Mouse (Mus musculus): ENCODE measurements at regions not wholly inside any gene's neighbourhood (a gene's known extent, or its start where the extent isn't known, plus 50 kb on each side); places are given as distances from the start of the nearest gene placed in this dataset.
"Not testable (repeated sequence)": the region's sequence is repeated elsewhere in the genome, so short reads cannot be mapped to it uniquely, and the experiment has no call there.

GRCm38 (mm10) chr14:83861736-83862135 lies 581.6 kb upstream of the Pcdh17 start:
- H3K27me3 ChIP-seq (ENCODE audit: control insufficient read depth, insufficient read depth, low read length), result no peaks in the 10 kb centered on the region
- no peak overlapping the region for H3K27ac ChIP-seq (ENCODE audit: low read depth, low read length)
- WGBS, result 82% methylated on average over 1 of the region's 1 CpGs
- DNase-seq (ENCODE audit: low spot score) (no peak), ATAC-seq (ENCODE audit: low FRiP score) (no peak)
- no peaks in the 10 kb centered on the region for H3K36me3 ChIP-seq (ENCODE audit: control insufficient read depth, insufficient read depth, low read length)
- H3K9me3 ChIP-seq (ENCODE audit: control insufficient read depth, low read length), result no peaks in the 10 kb centered on the region
- H3K4me1 ChIP-seq (replicated peaks; ENCODE audit: control insufficient read depth, insufficient read depth, low read length), result no peaks in the 10 kb centered on the region
- H3K4me2 ChIP-seq (replicated peaks; ENCODE audit: low read depth, low read length), result no peak overlapping the region
- H3K4me3 ChIP-seq (ENCODE audit: low read depth, low read length), result no peak overlapping the region
- H3K9ac ChIP-seq (ENCODE audit: low read depth, low read length), result no peak overlapping the region

- Histone ChIP-seq H3K27me3 (ENCODE audit: control insufficient read depth, insufficient read depth, low read length) (no peaks in the 10 kb centered on the region), H3K36me3 (ENCODE audit: control insufficient read depth, insufficient read depth, low read length) (no peaks in the 10 kb centered on the region), H3K9me3 (ENCODE audit: control insufficient read depth, low read length) (no peaks in the 10 kb centered on the region), H3K9ac (ENCODE audit: low read depth, low read length) (no peak overlapping the region), H3K27ac (ENCODE audit: low read depth, low read length) (no peak overlapping the region), H3K4me3 (ENCODE audit: low read depth, low read length) (no peak overlapping the region), H3K4me2 (replicated peaks; ENCODE audit: low read depth, low read length) (no peak overlapping the region), H3K4me1 (replicated peaks; ENCODE audit: control insufficient read depth, insufficient read depth, low read length) (no peaks in the 10 kb centered on the region)
- WGBS, result 93% methylated on average over 2 of the region's 2 CpGs
- DNase-seq (ENCODE audit: low spot score) (no peak), ATAC-seq (ENCODE audit: low FRiP score) (no peak)
These were observed 580.7 kb upstream of the Pcdh17 start for GRCm38 (mm10) chr14:83862653-83863052.

GRCm38 (mm10) chr14:83886393-83886792 lies 557.0 kb upstream of the Pcdh17 start:
- Histone ChIP-seq H3K9me3 (ENCODE audit: control insufficient read depth, low read length) (no peaks in the 10 kb centered on the region), H3K4me2 (replicated peaks; ENCODE audit: low read depth, low read length) (no peak overlapping the region), H3K27me3 (ENCODE audit: control insufficient read depth, insufficient read depth, low read length) (no peaks in the 10 kb centered on the region), H3K9ac (ENCODE audit: low read depth, low read length) (no peak overlapping the region), H3K36me3 (ENCODE audit: control insufficient read depth, insufficient read depth, low read length) (no peaks in the 10 kb centered on the region), H3K4me1 (replicated peaks; ENCODE audit: control insufficient read depth, insufficient read depth, low read length) (no peaks in the 10 kb centered on the region), H3K4me3 (ENCODE audit: low read depth, low read length) (no peak overlapping the region), H3K27ac (ENCODE audit: low read depth, low read length) (no peak overlapping the region)
- ATAC-seq (ENCODE audit: low FRiP score), result no peak
- WGBS, result 68% methylated on average over 2 of the region's 2 CpGs
- DNase-seq (ENCODE audit: low spot score), result no peak

DNA sequence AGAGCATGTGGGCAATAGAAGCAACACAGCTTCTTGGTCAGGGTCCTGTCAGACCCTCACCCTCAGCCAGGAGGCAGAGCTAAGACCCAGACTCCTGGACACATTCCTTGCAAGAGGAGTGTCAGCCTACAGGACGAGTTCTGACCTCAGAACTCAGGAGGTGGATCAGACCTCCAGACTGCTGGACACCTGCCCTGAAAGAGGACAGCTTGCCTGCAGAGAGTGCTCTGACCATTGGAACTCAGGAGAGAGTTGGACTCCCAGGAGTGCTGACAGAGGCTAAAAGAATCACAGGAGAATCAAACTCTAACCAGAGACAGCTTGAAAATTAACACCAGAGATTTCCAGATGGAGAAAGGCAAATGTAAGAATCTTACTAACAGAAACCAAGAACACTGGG lies 542.7 kb upstream of the Pcdh17 start:
- H3K27me3 ChIP-seq (ENCODE audit: control insufficient read depth, insufficient read depth, low read length); H3K9ac ChIP-seq (ENCODE audit: low read depth, low read length); ATAC-seq (ENCODE audit: low FRiP score); H3K4me1 ChIP-seq (replicated peaks; ENCODE audit: control insufficient read depth, insufficient read depth, low read length); H3K9me3 ChIP-seq (ENCODE audit: control insufficient read depth, low read length); H3K4me3 ChIP-seq (ENCODE audit: low read depth, low read length); H3K4me2 ChIP-seq (replicated peaks; ENCODE audit: low read depth, low read length); H3K27ac ChIP-seq (ENCODE audit: low read depth, low read length); DNase-seq (ENCODE audit: low spot score); H3K36me3 ChIP-seq (ENCODE audit: control insufficient read depth, insufficient read depth, low read length): not testable (repeated sequence)
- 73% methylated on average over 1 of the region's 1 CpGs for WGBS

GRCm38 (mm10) chr14:83943101-83943500 lies 500.3 kb upstream of the Pcdh17 start:
- Histone ChIP-seq H3K9ac (ENCODE audit: low read depth, low read length) (no peak overlapping the region), H3K4me1 (replicated peaks; ENCODE audit: control insufficient read depth, insufficient read depth, low read length) (no peaks in the 10 kb centered on the region), H3K9me3 (ENCODE audit: control insufficient read depth, low read length) (no peaks in the 10 kb centered on the region), H3K27me3 (ENCODE audit: control insufficient read depth, insufficient read depth, low read length) (no peaks in the 10 kb centered on the region), H3K4me3 (ENCODE audit: low read depth, low read length) (no peak overlapping the region), H3K27ac (ENCODE audit: low read depth, low read length) (no peak overlapping the region), H3K4me2 (replicated peaks; ENCODE audit: low read depth, low read length) (no peak overlapping the region), H3K36me3 (ENCODE audit: control insufficient read depth, insufficient read depth, low read length) (no peaks in the 10 kb centered on the region)
- DNase-seq (ENCODE audit: low spot score), result no peak
- no peak for ATAC-seq (ENCODE audit: low FRiP score)
- WGBS, result 87% methylated on average over 3 of the region's 3 CpGs

GRCm38 (mm10) chr14:83944176-83944575 lies 499.2 kb upstream of the Pcdh17 start:
- no peaks in the 10 kb centered on the region for H3K27me3 ChIP-seq (ENCODE audit: control insufficient read depth, insufficient read depth, low read length)
- peak; percentile 66; the same call in 1 of the 2 replicates for ATAC-seq (ENCODE audit: low FRiP score)
- 70% methylated on average over 3 of the region's 3 CpGs for WGBS
- H3K36me3 ChIP-seq (ENCODE audit: control insufficient read depth, insufficient read depth, low read length), result no peaks in the 10 kb centered on the region
- H3K4me2 ChIP-seq (replicated peaks; ENCODE audit: low read depth, low read length), result no peak overlapping the region
- no peak overlapping the region for H3K4me3 ChIP-seq (ENCODE audit: low read depth, low read length)
- DNase-seq (ENCODE audit: low spot score), result peak; percentile 23
- no peak overlapping the region for H3K27ac ChIP-seq (ENCODE audit: low read depth, low read length)
- no peaks in the 10 kb centered on the region for H3K4me1 ChIP-seq (replicated peaks; ENCODE audit: control insufficient read depth, insufficient read depth, low read length)
- no peaks in the 10 kb centered on the region for H3K9me3 ChIP-seq (ENCODE audit: control insufficient read depth, low read length)
- H3K9ac ChIP-seq (ENCODE audit: low read depth, low read length), result no peak overlapping the region

- Histone ChIP-seq H3K27me3 (ENCODE audit: control insufficient read depth, insufficient read depth, low read length) (no peaks in the 10 kb centered on the region), H3K27ac (ENCODE audit: low read depth, low read length) (no peak overlapping the region), H3K9me3 (ENCODE audit: control insufficient read depth, low read length) (no peaks in the 10 kb centered on the region), H3K4me3 (ENCODE audit: low read depth, low read length) (no peak overlapping the region), H3K4me2 (replicated peaks; ENCODE audit: low read depth, low read length) (no peak overlapping the region), H3K9ac (ENCODE audit: low read depth, low read length) (no peak overlapping the region), H3K36me3 (ENCODE audit: control insufficient read depth, insufficient read depth, low read length) (no peaks in the 10 kb centered on the region), H3K4me1 (replicated peaks; ENCODE audit: control insufficient read depth, insufficient read depth, low read length) (no peaks in the 10 kb centered on the region)
- WGBS, result 79% methylated on average over 2 of the region's 2 CpGs
- DNase-seq (ENCODE audit: low spot score) (no peak), ATAC-seq (ENCODE audit: low FRiP score) (no peak)
These were observed 493.7 kb upstream of the Pcdh17 start for GRCm38 (mm10) chr14:83949696-83950095.

DNA sequence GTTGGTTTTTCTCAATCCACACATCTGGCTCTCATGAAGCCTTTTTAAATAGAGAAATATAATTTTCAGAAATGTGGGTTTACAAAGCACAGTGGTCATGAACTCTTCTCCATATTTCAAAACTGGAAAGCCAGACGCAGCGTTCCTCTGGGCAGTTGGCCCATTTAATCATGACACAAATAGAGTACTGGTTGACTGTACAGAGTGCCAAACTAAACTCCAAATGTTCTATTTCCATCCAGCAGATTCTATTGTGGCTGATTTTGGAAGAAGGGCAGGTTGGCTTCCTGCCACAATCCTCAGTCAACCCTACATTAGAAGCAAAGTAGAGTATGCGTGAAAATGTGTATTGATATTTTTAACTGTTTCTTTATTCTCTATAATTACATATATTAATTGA lies 484.3 kb upstream of the Pcdh17 start:
- DNase-seq (ENCODE audit: low spot score), result no peak
- H3K9ac ChIP-seq (ENCODE audit: low read depth, low read length), result no peak overlapping the region
- no peak overlapping the region for H3K4me3 ChIP-seq (ENCODE audit: low read depth, low read length)
- no peaks in the 10 kb centered on the region for H3K27me3 ChIP-seq (ENCODE audit: control insufficient read depth, insufficient read depth, low read length)
- no peak overlapping the region for H3K27ac ChIP-seq (ENCODE audit: low read depth, low read length)
- H3K9me3 ChIP-seq (ENCODE audit: control insufficient read depth, low read length), result no peaks in the 10 kb centered on the region
- no peak overlapping the region for H3K4me2 ChIP-seq (replicated peaks; ENCODE audit: low read depth, low read length)
- H3K4me1 ChIP-seq (replicated peaks; ENCODE audit: control insufficient read depth, insufficient read depth, low read length), result no peaks in the 10 kb centered on the region
- 95% methylated on average over 3 of the region's 3 CpGs for WGBS
- no peak for ATAC-seq (ENCODE audit: low FRiP score)
- no peaks in the 10 kb centered on the region for H3K36me3 ChIP-seq (ENCODE audit: control insufficient read depth, insufficient read depth, low read length)

DNA sequence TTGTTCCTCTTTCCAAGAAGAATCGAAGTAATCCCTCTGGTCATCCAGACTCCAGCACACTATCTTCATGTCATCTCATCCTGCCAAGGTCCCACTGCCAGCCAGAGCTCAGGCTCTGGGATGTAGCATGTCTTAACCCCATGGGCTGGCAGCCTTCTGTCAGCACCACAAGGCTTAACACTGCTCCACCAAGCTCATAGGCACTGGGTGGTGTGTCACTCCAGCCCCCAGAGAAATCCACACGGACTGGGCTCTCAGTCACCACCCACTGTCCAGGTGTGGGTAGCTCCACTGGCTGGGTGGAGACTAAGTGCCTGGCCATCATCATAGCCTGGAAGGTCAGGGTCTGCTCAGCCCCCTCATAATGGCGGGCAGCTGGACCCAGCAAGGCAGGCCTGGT lies 459.8 kb upstream of the Pcdh17 start:
- Histone ChIP-seq H3K4me1 (replicated peaks; ENCODE audit: control insufficient read depth, insufficient read depth, low read length) (no peaks in the 10 kb centered on the region), H3K4me2 (replicated peaks; ENCODE audit: low read depth, low read length) (no peak overlapping the region), H3K9ac (ENCODE audit: low read depth, low read length) (no peak overlapping the region), H3K4me3 (ENCODE audit: low read depth, low read length) (no peak overlapping the region), H3K27me3 (ENCODE audit: control insufficient read depth, insufficient read depth, low read length) (no peaks in the 10 kb centered on the region), H3K9me3 (ENCODE audit: control insufficient read depth, low read length) (no peaks in the 10 kb centered on the region), H3K27ac (ENCODE audit: low read depth, low read length) (no peak overlapping the region), H3K36me3 (ENCODE audit: control insufficient read depth, insufficient read depth, low read length) (no peaks in the 10 kb centered on the region)
- WGBS, result 85% methylated on average over 3 of the region's 3 CpGs
- ATAC-seq (ENCODE audit: low FRiP score) (no peak), DNase-seq (ENCODE audit: low spot score) (no peak)

All from hindbrain, embryonic 11.5 days (tissue).